Mouse (Mus musculus): Measurements from ENCODE around the gene Aven. TPM values are rescaled to one million over a fixed set of nuclear protein-coding genes. Genes with fewer than 3 reads are reported as not detected.

The Aven gene
- total RNA-seq, 1 experiment from 2014 or later, result 14.1 TPM

DNA sequence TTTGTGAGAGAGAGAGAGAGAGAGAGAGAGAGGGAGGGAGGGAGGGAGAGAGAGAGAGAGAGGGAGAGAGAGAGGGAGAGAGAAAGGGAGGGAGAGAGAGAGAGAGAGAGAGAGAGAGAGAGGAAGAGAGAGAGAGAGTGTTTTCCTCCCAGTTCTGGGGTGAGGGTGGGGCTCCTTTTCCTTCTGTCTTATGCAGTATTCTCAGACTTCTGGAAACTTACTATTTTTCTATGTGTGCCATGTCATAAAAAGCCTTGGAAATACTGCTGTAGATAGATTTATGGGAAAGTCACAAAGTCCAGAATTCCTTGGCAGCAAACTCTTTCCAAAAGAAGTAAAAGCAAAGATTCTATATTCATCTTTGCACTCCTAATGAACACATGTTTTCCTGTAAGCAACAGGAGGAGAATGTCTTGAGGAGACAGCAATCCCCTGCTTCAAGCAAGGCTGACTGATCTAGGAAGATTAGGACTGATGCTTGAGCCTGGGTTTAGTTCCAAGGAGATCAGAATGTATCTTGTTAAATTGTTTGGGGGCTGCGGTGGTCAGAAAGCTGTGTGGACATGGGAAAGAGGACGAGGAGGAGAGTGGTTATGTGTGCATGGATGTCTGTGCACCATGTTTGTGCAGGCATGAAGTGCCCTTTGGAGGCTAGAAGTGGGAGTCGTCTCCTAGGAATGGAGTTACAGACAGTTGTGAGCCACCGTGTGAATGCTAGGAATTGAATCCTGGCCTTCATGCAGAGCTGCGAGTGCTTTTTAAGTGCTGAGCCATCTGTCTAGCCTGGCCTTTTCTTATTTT, 10.0 kb upstream of the Aven start:
- no peak for ATAC-seq (ENCODE audit: extremely low read depth, insufficient number of reproducible peaks, low FRiP score, poor library complexity, severe bottlenecking)

DNA sequence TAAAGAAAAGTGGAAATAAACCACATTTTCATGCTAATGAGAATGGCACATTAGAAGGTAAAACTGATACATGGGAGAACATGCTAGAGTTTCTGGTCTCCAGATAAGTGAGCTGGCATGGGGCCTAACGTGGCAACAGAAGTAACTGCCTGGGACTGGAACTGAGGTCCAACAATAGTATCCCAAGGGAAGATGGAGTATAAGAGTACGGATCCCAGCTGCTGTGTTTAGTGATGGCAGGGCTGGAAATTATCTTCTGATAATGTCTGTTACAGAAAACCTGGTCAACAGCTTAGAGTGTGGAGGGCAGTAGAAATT, 9.5 kb upstream of the Aven start:
- ATAC-seq (ENCODE audit: extremely low read depth, insufficient number of reproducible peaks, low FRiP score, poor library complexity, severe bottlenecking), result no peak

DNA sequence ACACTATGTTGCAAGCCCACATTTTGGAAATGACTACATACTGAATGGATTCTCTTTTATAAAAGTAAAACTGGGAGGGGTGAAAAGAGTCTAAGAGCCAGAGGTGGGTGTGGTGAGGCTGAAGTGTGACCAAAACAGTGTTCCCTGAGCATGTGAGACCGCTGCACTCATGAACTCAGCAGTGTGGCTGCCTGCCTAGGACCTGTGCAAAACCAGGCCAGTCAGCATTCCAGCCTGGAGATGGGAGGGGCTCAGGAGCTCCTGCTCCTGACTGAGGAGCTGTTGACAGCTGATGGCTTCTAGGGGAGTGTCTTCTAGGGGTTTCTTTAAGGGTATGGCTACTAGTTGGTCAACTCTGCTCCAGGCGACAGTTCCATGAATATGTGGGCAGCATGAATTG, 7.9 kb upstream of the Aven start:
- ATAC-seq (ENCODE audit: extremely low read depth, insufficient number of reproducible peaks, low FRiP score, poor library complexity, severe bottlenecking), result no peak

GRCm38 (mm10) chr2:112490483-112491196, 2.1 kb upstream of the Aven start:
- ATAC-seq (ENCODE audit: extremely low read depth, insufficient number of reproducible peaks, low FRiP score, poor library complexity, severe bottlenecking), result no peak

- ATAC-seq (ENCODE audit: extremely low read depth, insufficient number of reproducible peaks, low FRiP score, poor library complexity, severe bottlenecking), result no peak
These were observed 1.1 kb upstream of the Aven start for GRCm38 (mm10) chr2:112491629-112492028.

- no peak for ATAC-seq (ENCODE audit: extremely low read depth, insufficient number of reproducible peaks, low FRiP score, poor library complexity, severe bottlenecking)
These were observed 321 bp upstream of the Aven start for GRCm38 (mm10) chr2:112492431-112492855.

GRCm38 (mm10) chr2:112493539-112494260, 936 bp downstream of the Aven start:
- ATAC-seq (ENCODE audit: extremely low read depth, insufficient number of reproducible peaks, low FRiP score, poor library complexity, severe bottlenecking), result no peak

GRCm38 (mm10) chr2:112497851-112498250, 5.1 kb downstream of the Aven start:
- ATAC-seq (ENCODE audit: extremely low read depth, insufficient number of reproducible peaks, low FRiP score, poor library complexity, severe bottlenecking), result no peak

GRCm38 (mm10) chr2:112501209-112501608, 8.4 kb downstream of the Aven start:
- ATAC-seq (ENCODE audit: extremely low read depth, insufficient number of reproducible peaks, low FRiP score, poor library complexity, severe bottlenecking), result peak; percentile 79

- ATAC-seq (ENCODE audit: extremely low read depth, insufficient number of reproducible peaks, low FRiP score, poor library complexity, severe bottlenecking), result no peak
These were observed 11.2 kb downstream of the Aven start for GRCm38 (mm10) chr2:112503978-112504377.

- no peak for ATAC-seq (ENCODE audit: extremely low read depth, insufficient number of reproducible peaks, low FRiP score, poor library complexity, severe bottlenecking)
These were observed 14.2 kb downstream of the Aven start for GRCm38 (mm10) chr2:112506841-112507435.

DNA sequence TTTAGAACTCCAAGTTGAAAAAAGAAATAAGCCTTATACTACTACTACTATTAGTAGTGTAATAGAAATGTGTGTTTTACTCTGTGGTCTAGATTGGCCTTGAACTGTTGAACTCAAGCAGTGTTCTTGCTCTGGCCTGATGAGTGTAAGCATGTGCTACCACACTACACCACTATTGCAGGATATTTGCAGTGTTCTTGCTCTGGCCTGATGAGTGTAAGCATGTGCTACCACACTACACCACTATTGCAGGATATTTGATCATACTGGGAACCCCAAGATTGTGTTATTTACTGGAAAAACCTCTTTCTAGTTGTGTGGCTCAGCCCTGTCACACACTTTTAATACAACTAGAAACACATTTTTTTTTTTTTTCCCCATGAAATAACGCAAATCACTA, 14.7 kb downstream of the Aven start:
- no peak for ATAC-seq (ENCODE audit: extremely low read depth, insufficient number of reproducible peaks, low FRiP score, poor library complexity, severe bottlenecking)

DNA sequence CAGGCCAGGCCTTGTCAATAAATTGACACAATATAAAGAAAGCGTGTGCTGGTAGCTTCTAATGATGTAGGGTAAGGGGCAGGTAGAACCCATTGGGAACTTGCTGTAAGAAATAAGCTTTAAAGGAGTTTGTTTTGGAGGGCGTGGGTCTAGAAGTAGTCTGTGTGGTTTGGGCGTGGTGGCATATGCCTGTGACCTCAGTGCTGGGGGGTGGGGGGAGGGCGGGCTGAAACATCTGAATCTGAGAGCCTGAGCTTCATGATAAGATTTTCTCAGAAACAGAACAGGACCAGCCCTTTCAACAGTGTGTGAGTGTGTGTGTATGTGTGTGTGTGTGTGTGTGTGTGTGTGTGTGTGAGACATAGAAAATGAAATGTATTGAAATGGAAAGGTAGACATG, 17.4 kb downstream of the Aven start:
- ATAC-seq (ENCODE audit: extremely low read depth, insufficient number of reproducible peaks, low FRiP score, poor library complexity, severe bottlenecking), result peak; percentile 55; the same call in 1 of the 2 replicates

- 0 out of 2 replicates have a peak, but pooled peaks have one; percentile 19 for ATAC-seq (ENCODE audit: extremely low read depth, insufficient number of reproducible peaks, low FRiP score, poor library complexity, severe bottlenecking)
These were observed 20.3 kb downstream of the Aven start for GRCm38 (mm10) chr2:112513036-112513435.

DNA sequence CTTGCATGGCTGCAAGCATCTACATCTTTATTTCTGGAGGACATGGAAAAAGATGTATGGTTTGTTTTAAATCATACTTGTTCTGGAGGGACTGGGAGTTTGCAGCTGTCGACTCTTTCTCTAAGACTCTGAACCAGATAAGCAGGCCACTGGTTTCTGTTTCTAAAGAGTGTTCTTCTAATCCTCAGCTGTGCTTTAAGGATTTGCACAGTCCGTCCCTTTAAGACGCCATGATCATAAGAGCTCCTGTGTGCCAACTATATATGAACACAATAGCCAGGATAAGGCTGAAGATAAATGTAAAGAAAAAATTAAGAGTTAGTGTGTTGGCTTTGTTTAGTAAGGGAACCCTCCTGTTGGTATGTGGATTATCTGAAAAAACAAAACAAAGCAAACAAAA, 24.0 kb downstream of the Aven start:
- ATAC-seq (ENCODE audit: extremely low read depth, insufficient number of reproducible peaks, low FRiP score, poor library complexity, severe bottlenecking), result no peak

DNA sequence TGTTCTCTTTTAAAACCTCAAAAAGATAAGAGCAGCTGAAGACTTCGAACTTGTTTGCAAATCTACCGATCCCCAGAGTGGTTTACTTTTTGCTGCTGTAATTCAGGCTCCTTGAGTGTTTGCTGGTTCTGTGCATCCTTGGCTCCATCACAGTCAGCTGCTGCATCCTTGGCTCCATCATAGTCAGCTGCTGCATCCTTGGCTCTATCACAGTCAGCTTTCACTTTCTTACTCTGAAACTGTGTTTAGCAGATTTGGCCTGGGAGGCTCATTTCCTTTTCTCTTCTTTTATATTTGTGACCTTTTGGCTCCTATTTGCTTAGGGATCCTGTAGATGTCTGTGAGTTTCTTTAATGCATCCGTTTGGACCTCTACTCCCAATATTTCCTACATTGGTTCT, 24.5 kb downstream of the Aven start:
- no peak for ATAC-seq (ENCODE audit: extremely low read depth, insufficient number of reproducible peaks, low FRiP score, poor library complexity, severe bottlenecking)

GRCm38 (mm10) chr2:112518541-112518940, 25.8 kb downstream of the Aven start:
- no peak for ATAC-seq (ENCODE audit: extremely low read depth, insufficient number of reproducible peaks, low FRiP score, poor library complexity, severe bottlenecking)

GRCm38 (mm10) chr2:112520526-112521482, 28.0 kb downstream of the Aven start:
- ATAC-seq (ENCODE audit: extremely low read depth, insufficient number of reproducible peaks, low FRiP score, poor library complexity, severe bottlenecking), result no peak
